Mouse (Mus musculus) spleen, adult 2 months (tissue): ENCODE measurements around the gene 1700025G04Rik.

ENCODE experiments used
- CTCF ChIP-seq: fragments of 200-500 bp; IDR thresholded peaks from 2 replicates; pipeline ENCODE4 v1.5.1; 2011; ENCODE audit warnings: mild to moderate bottlenecking, inconsistent platforms; ENCODE audit not compliant: insufficient read depth, insufficient read length, insufficient replicate concordance; ENCODE audit errors: extremely low read depth
- POLR2A ChIP-seq: fragments of 200-500 bp; IDR thresholded peaks from 2 replicates; pipeline ENCODE4 v1.6.1; 2011; ENCODE audit warnings: low read depth, low read length, inconsistent platforms

DNA sequence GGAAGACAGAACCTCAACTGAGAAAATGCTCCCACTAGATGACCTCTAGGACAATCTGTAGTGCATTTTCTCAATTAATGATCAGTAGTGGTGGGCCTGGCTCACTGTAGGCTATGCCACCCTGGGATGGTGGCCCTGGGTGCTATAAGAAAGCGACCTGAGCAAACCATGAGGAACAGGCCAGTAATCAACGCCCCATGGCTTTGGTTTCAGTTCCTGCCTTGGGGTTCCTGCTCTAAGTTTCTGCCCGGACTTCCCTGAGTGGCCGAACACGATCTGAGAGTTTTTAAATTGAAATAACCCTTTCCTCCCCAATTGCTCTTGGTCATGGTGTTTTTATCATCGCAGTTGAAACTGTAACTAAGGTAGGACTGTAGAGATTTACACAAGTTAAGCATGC, 69.1 kb downstream of the 1700025G04Rik start:
- TF ChIP-seq CTCF (no peak), POLR2A (no peak)
